Mouse (Mus musculus): ENCODE measurements around the gene Nenf.

Gene Nenf

GRCm38 (mm10) chr1:191318686-191319085 is 692 bp upstream of the Nenf start:
- no peak for DNase-seq (ENCODE audit: low read depth, low spot score)

GRCm38 (mm10) chr1:191316818-191317217 is 1.2 kb downstream of the Nenf start:
- DNase-seq (ENCODE audit: low read depth, low spot score): no peak

- no peak for DNase-seq (ENCODE audit: low read depth, low spot score)
Measured at GRCm38 (mm10) chr1:191313926-191314325, 4.1 kb downstream of the Nenf start.

- DNase-seq (ENCODE audit: low read depth, low spot score): no peak
Measured at GRCm38 (mm10) chr1:191313158-191313557, 4.8 kb downstream of the Nenf start.

- DNase-seq (ENCODE audit: low read depth, low spot score): peak; percentile 69
Measured at GRCm38 (mm10) chr1:191312513-191312941, 5.5 kb downstream of the Nenf start.

GRCm38 (mm10) chr1:191311296-191311898 is 6.6 kb downstream of the Nenf start:
- no peak for DNase-seq (ENCODE audit: low read depth, low spot score)

GRCm38 (mm10) chr1:191307766-191308455 is 10.1 kb downstream of the Nenf start:
- no peak for DNase-seq (ENCODE audit: low read depth, low spot score)

GRCm38 (mm10) chr1:191306316-191306715 is 11.7 kb downstream of the Nenf start:
- DNase-seq (ENCODE audit: low read depth, low spot score): no peak

- DNase-seq (ENCODE audit: low read depth, low spot score): no peak
Measured at GRCm38 (mm10) chr1:191305610-191306009, 12.4 kb downstream of the Nenf start.

GRCm38 (mm10) chr1:191304216-191304615 is 13.8 kb downstream of the Nenf start:
- no peak for DNase-seq (ENCODE audit: low read depth, low spot score)

GRCm38 (mm10) chr1:191303736-191304135 is 14.3 kb downstream of the Nenf start:
- DNase-seq (ENCODE audit: low read depth, low spot score): no peak

- DNase-seq (ENCODE audit: low read depth, low spot score): no peak
Measured at GRCm38 (mm10) chr1:191301903-191302302, 16.1 kb downstream of the Nenf start.

- DNase-seq (ENCODE audit: low read depth, low spot score): no peak
Measured at GRCm38 (mm10) chr1:191299215-191299942, 18.6 kb downstream of the Nenf start.

GRCm38 (mm10) chr1:191298304-191298703 is 19.7 kb downstream of the Nenf start:
- DNase-seq (ENCODE audit: low read depth, low spot score): no peak

GRCm38 (mm10) chr1:191296445-191296844 is 21.5 kb downstream of the Nenf start:
- no peak for DNase-seq (ENCODE audit: low read depth, low spot score)

GRCm38 (mm10) chr1:191295784-191296183 is 22.2 kb downstream of the Nenf start:
- DNase-seq (ENCODE audit: low read depth, low spot score): no peak

GRCm38 (mm10) chr1:191293996-191294795 is 23.8 kb downstream of the Nenf start:
- no peak for DNase-seq (ENCODE audit: low read depth, low spot score)

- DNase-seq (ENCODE audit: low read depth, low spot score): no peak
Measured at GRCm38 (mm10) chr1:191293051-191293450, 24.9 kb downstream of the Nenf start.

GRCm38 (mm10) chr1:191292348-191292747 is 25.6 kb downstream of the Nenf start:
- DNase-seq (ENCODE audit: low read depth, low spot score): no peak

GRCm38 (mm10) chr1:191288762-191289161 is 29.2 kb downstream of the Nenf start:
- peak; percentile 44 for DNase-seq (ENCODE audit: low read depth, low spot score)

GRCm38 (mm10) chr1:191284502-191284901 is 33.5 kb downstream of the Nenf start:
- no peak for DNase-seq (ENCODE audit: low read depth, low spot score)
